Mouse (Mus musculus): Measurements from ENCODE around the gene Bloc1s3.

Bloc1s3 gene

GRCm38 (mm10) chr7:19477624-19478384 lies 30.4 kb downstream of the Bloc1s3 start:
- DNase-seq (ENCODE audit: low spot score): peak; percentile 24

DNA sequence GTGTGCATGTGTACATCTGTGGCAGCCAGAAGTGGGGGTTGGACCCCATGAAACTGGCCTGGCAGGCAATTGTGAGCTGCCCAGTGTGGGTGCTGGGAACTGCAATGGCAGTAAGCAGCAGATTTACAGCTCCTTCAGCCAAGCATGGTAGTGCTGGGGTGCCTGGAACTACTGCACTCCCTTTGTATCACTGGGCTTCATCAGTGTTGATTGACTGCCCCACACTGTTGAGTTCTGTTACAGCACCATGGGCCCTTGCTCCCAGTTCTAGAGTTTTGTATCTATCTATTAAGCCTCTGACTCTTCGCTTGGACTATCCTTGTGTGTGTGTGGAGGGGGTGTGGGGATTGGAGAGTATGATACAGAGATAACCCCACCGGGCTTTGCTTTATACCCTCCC lies 31.1 kb downstream of the Bloc1s3 start:
- no peak for DNase-seq (ENCODE audit: low spot score)

DNA sequence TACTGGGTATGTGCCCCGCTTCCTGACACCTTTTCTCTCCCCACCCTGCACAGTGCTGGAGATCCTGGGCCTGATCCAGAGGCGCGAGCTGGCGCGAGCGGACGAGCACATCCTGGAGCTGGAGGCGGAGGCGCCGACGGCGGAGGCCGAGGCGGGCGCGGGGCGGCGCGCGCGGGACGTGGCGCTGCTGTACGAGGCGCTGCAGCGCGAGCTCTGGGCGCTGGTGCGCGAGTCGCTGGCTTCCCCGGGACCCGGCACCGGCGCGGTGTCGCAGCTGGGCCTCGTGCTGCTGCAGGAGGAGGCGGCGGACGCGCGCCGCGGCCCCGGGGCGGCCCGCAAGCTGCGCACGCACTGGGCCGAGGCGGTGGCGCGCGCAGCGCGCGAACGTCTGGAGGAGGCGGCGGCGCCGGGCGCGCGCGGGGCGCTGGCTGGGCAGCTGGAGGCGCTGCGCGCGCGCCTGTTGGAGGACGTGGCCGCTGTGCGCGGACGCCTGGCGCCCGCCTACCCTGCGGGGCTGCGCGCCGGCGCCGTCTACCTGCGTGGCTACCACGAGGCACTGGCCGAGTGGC lies 34.2 kb downstream of the Bloc1s3 start:
- DNase-seq (ENCODE audit: low spot score): peak; percentile 77

DNA sequence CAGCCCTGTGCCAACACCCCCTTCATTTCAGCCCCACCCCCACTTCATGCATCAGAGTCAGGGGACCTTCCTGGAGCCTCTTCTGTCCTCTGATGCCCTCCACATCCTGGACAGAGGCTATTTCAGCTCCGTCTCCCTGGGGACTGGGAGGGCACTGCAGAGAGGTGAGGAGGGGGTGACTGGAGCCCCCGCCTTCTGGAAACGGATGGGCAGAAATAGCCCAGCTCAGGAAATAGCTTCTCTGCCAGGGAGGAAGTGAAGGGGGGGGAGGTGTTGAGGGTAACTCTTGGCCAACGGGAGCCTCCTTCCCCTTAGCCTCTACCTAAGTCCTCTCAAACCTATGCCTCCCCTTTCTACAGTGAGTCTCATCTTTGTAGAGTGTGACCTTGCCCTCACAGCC lies 35.8 kb downstream of the Bloc1s3 start:
- no peak for DNase-seq (ENCODE audit: low spot score)

DNA sequence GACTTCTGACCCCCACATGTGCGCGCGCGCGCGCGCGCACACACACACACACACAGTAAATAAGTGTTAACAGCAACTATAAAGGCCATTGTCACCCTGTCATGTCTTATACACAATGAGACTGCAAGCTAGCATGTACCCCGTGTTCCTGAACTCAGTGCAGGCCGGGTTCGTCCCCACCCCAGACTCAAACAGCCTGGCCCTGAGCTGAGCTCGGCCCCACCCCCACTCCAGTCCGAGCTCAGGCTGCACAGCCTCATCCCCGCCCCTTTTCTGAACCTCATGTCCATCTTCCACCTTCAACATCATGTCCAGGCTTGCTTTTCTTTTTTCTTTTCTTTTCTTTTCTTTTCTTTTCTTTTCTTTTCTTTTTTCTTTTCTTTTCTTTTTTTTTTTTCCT lies 37.9 kb downstream of the Bloc1s3 start:
- no peak for DNase-seq (ENCODE audit: low spot score)

GRCm38 (mm10) chr7:19469404-19469803 lies 38.8 kb downstream of the Bloc1s3 start:
- DNase-seq (ENCODE audit: low spot score): no peak

DNA sequence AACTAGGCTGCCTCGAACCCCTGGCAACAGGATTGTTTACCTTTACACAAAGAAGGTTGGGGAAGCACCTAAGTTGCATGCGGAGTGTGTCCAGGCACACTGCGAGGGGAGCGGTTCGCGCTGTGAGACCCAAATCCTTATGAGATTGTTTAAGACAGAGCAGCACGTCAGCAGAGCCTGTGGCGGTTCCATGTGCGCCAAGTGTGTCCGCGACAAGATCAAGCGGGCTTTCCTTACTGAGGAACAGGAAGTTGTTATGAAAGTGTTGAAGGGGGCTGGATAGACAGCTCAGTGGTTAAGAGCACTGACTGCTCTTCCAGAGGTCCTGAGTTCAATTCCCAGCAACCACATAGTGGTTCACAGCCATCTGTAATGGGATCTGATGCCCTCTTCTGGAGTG lies 39.9 kb downstream of the Bloc1s3 start:
- DNase-seq (ENCODE audit: low spot score): no peak

- DNase-seq (ENCODE audit: low spot score): no peak
These were observed 40.5 kb downstream of the Bloc1s3 start for GRCm38 (mm10) chr7:19467638-19468037.

GRCm38 (mm10) chr7:19466602-19467145 lies 41.5 kb downstream of the Bloc1s3 start:
- DNase-seq (ENCODE audit: low spot score): no peak

GRCm38 (mm10) chr7:19464367-19465307 lies 43.5 kb downstream of the Bloc1s3 start:
- no peak for DNase-seq (ENCODE audit: low spot score)

- no peak for DNase-seq (ENCODE audit: low spot score)
These were observed 45.2 kb downstream of the Bloc1s3 start, which contains the start of gene Exoc3l2 for GRCm38 (mm10) chr7:19462884-19463381. TSS of gene Exoc3l2 (plus strand) at chr7:19463331.

- no peak for DNase-seq (ENCODE audit: low spot score)
These were observed 45.7 kb downstream of the Bloc1s3 start for GRCm38 (mm10) chr7:19462443-19462842.

GRCm38 (mm10) chr7:19461488-19461887 lies 46.7 kb downstream of the Bloc1s3 start:
- DNase-seq (ENCODE audit: low spot score): peak; percentile 69

DNA sequence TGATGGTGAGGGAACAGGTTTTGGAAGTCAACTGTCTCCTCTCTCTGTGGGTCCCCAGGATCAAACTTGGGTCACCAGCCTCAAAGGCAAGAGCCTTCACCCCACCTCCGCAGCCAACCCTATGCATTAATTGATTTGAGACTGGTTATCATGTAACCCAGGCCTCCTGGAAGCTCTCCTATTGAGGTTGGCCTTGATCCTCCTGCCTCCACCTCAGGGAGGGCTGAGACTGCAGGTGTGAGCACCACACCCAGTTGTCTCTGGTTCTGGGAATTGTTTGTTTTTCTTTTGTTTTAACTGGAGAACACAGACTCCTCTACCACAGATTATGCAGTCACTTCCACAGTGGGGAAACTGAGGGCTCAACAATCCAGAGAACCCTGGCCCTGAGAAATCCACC lies 47.7 kb downstream of the Bloc1s3 start:
- DNase-seq (ENCODE audit: low spot score): no peak

DNA sequence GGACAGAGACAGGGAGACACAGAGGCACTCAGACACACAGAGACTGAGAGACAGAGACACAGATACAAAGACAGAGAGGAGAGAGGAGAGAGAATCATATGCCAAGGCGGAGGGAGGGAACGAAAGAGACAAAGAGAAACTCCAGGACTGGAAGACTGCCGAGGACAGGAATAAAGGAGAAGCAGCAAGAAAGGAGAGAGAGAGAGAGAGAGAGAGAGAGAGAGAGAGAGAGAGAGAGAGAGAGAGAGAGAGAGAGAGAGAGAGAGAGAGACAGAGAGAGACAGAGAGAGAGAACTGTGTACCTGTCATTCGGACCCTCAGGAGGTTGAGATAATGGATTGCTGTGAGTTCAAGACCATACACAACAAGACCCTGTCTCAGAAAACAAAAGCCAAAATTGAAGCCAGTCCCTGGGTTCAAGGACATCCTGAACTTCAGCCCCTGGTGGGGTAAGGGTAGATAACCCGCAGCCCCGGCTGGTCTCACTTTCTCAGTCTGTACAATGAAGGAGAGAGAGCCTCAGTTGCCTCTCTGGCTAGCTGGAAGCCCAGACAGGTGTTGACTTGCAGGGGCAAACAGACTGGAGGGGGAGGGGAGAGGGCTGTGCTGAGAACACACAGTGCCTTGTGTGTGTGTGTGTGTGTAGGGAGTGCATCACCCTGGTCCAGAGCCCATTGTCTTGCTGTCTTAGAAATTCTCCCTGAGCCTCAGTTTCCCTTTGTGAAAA lies 48.9 kb downstream of the Bloc1s3 start:
- DNase-seq (ENCODE audit: low spot score): no peak

GRCm38 (mm10) chr7:19458591-19459111 lies 49.5 kb downstream of the Bloc1s3 start, which contains the start of gene Mark4:
TSS of gene Mark4 (minus strand) at chr7:19458821.
- peak; percentile 87 for DNase-seq (ENCODE audit: low spot score)

- DNase-seq (ENCODE audit: low spot score): peak; percentile 51
These were observed 50.1 kb downstream of the Bloc1s3 start for GRCm38 (mm10) chr7:19458072-19458486.

DNA sequence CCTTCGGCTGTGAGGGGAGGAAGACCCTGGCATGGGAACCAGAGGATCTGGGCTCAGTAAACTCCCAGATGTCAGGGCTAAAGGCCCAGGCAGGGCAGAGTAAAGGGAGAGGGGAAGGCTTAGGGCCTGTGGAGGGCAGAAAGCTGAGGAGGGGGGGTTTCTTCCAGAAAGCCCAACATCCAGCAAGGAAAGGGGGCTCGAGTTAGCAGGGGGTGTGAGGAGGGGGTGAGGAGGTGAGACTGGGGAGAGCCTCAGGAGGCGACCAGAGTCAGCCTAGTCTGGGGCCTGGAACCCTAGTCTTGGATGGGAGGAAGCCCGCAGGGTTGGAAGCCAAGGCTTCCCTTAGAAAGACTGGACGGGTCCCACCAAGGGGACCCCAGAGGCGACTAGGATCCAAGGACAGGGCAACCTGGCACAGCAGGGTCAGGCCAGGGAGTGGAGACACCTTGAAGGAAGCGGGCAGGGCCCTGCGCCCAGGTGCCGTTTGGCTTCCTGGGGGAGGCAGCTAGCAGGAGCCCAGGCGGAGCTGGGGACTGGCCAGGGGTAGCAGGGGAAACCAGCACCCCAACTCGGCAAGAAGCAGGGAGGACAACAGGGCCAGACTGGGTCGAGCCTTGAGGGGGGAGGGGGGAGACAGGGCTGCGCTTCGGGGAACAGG lies 50.6 kb downstream of the Bloc1s3 start:
- DNase-seq (ENCODE audit: low spot score): peak; percentile 22

DNA sequence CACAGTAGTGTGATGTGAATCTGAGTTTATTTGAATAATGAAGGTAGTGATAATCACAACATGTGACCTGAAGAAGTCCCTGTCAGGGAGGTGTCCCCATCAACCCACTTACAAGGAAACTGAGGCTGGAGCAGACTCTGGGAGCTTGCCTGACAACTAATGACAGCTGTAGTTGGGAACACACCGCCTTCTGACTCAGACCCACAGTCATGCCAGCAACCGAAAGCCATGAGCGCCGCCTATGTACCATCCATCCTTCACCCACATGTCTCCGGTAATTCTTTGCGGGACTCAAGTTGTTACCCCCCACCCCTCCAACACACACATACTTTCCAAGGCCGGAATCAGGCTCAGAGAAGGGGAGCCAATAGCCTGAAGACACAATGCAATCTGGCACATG lies 51.5 kb downstream of the Bloc1s3 start:
- DNase-seq (ENCODE audit: low spot score): no peak

- DNase-seq (ENCODE audit: low spot score): no peak
These were observed 52.2 kb downstream of the Bloc1s3 start for GRCm38 (mm10) chr7:19455819-19456495.
